Mouse (Mus musculus) left cerebral cortex, adult 11 months (tissue): ENCODE measurements around the gene Tbx15.
"Not testable (repeated sequence)": the region's sequence is repeated elsewhere in the genome, so short reads cannot be mapped to it uniquely, and the experiment has no call there.

Source experiments
- DNase-seq: peaks from one replicate; pipeline ENCODE4 v3.0.0; 2022; ENCODE audit warnings: low spot score

Tbx15 gene

DNA sequence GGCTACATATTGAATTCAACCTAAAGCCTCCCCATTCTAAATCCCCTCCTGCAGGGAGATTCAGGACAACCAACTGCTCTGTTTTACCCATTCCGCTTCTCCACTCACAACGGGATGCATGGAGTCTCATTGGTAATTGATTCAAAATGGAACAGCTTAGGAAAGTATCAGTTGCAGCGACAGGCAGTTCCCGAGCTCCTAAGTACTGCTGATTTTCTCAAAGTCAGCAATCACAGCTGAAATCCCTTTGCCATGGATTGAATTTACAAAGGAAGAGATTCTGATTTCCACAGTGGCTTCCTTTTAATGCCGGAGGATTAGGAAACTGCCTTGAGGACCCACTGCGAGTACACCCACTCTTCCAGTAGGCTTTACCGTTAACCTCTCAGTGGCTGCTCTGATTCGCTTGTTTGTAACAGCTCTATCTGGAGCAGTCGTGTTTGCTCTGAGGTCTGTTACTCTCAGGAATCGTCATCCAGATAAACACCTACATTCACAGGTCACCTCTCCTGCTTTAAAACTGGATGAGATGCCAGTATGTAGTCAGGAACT lies 26.6 kb downstream of the Tbx15 start:
- no peak for DNase-seq

DNA sequence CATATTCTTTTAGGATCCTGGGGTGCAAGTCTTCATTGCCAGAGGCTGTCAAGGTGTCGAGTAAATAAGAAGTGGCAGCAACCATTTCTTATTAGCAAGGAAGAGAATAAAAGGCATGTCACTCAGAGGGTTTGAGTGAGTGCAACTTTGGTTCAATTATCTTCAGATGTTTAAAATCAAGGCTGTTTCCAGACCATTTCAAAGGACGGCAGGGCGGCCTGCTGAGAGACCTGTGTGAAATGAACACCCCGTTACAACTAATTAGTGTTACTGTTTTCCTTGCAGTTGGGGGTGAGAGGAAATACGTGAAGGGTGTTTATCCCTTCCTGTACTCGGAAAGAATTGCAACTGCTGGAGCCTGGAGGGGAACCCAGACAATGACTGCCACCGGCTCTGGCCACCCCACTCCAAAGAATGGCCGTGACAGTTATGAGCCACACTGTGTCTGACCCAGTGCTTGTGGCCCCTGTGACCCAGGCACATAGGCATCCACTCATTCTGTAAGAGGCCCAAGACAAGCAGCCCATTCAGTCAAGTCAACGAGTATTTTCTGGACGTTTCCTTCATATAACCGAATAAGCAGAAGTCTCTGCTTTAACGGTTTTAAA lies 37.9 kb downstream of the Tbx15 start:
- no peak for DNase-seq

DNA sequence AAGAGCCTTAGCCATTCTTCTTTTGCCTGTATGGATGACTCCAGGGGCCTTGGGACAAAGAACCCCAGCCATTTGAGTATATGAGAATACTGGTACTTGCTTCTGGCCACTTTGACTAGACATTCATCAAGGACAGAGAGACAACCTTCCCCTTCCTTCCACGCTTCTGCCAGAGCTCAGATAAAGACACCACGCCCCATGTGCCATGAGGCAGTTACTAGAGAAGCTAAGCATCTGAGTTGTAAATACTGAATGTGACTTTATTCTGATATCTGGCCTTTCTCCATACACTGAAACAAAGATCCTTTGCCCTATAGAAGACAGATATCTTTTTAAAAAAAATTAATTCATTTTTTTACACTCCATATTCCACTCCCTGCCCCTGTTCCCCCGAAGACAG lies 39.5 kb downstream of the Tbx15 start:
- no peak for DNase-seq

DNA sequence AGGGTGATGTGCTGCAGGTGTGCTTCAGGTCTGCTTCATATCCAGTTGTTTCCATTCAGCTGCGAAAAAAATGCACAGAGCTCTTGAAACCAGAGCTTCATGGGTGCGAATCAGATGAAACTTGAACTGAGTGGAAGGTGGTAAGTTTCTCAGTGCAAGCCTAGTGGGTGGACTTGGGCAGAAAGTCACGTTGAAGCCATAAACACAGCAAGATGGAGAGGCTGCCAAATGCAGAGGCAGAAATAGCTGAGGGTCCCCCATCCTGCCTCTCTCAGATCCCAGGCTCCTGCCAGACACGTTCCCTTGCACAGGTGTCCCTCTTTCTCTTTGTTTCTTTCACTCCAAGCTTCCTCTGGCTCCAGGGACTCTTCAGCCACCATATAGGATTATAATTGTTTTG lies 41.3 kb downstream of the Tbx15 start:
- DNase-seq = no peak

DNA sequence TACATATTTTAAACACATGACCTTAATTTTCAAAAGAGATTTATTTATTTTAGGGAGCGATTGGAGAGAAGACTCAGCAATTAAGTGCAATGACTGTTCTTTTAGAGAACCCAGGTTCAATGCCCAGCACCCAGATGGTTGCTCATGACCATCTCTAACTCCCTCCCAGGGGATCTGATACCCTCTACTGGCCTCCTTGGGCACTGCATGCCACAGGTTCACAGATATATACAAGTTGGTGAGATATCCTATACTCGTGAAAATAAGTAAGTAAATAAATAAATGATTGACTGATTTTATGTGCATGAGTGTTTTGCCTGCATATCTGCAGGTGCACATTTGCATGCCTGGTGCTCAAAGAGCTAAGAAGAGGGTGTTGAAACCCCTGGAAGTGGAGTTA lies 48.1 kb downstream of the Tbx15 start:
- DNase-seq = no peak

DNA sequence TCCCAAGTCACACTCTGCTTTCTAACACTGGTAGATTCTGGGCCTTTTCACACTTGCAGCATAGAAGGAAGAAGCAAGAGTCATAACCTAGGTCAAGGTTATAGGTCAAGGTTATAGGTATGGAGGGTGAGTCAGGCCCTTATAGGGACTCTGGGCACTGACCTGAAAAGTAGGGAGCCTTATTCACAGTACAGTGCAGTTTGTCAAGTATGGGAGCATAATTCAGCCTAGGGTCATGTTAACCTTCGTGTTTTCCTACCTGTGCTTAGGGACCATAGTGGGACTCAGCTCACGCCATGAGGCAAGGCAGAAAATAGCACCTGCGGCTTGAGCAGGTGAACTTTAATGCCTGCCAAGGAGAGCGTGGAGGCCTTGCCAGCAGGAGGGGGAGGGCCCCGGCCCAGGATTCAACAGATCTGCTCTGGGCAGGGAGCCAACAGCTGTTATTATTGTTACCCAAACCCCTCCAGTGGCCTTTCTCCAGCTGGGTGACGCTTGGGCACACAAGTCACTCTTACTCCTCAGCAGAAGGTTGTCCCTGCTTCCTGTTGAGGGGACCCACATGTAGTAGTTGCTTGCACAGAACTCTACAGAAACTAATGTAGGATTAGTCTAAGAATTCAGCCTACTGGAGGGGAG lies 50.0 kb downstream of the Tbx15 start:
- DNase-seq = no peak

DNA sequence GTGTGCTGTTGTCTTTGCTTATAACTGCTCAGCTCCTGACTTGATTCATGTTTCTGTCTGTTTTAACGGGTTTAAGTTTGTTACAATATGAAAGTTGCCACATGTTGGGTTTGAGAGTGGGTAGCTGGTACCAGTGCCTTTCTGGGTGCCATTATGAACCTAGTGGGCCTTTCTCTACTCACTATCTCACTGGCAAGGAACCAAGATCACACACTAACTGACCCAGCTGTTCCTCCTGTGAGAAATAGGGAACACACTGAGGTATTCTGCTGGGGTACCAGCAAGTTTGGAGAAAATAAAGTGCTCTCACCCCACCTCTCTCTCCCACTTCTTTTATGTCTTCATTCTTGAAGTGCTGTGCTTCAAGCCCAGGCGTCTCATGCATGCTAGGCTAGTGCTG lies 50.7 kb downstream of the Tbx15 start:
- no peak for DNase-seq

DNA sequence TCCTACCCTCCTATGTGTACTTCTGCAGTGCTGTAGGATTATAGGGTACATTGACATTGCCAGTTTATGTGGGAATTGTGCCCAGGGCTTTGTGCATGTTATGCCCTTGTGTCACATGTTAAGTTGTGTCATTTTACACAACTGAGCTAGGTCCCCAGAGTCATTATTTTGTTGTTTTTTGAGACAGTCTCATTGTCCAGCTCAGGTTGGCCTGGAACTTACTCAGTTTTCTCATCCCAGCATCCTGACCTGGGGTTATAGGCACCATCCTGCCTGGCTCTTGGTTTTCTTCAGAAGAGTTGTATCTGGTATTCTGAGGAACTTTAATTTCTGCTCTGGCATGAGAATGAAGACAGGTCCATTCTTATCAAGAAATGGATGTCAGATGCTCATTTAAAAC lies 51.2 kb downstream of the Tbx15 start:
- no peak for DNase-seq

DNA sequence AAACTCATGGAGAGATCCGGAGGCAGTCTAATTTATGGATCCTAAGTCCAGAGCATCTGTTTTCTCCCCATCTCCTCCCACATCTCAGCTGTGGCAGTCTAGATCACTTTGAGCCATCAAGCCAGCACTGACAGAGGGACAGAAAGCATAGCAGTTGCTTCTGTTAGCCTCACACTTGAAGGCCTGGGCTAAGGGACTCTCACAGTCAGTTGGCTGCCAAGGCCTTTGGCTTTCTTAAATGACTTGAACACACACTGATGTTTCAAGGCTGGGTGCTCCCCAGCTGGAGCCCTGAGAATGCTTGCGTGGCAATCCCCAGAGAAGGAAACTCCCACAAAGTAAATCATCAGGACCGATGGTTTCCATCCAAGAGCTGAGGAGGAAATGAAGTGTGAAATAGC lies 52.4 kb downstream of the Tbx15 start:
- DNase-seq = peak; percentile 32

DNA sequence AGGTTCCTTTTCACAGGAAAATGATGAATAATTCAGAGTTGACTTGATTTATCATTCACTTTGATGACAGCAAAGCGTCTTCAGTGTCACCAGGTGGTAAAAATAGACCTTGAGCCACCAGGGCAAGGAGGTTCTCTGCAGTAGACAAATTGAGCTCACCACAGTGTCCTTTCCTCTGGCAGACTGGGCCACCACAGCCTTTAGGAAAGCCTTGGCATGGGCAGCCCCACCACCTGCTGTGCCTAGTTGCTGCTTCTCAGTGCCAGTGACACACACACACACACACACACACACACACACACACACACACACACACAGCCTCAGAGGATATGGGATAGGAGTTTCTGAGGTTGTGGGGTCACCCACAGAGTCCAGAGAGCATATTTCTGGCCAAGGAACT lies 54.0 kb downstream of the Tbx15 start:
- DNase-seq = not testable (repeated sequence)

DNA sequence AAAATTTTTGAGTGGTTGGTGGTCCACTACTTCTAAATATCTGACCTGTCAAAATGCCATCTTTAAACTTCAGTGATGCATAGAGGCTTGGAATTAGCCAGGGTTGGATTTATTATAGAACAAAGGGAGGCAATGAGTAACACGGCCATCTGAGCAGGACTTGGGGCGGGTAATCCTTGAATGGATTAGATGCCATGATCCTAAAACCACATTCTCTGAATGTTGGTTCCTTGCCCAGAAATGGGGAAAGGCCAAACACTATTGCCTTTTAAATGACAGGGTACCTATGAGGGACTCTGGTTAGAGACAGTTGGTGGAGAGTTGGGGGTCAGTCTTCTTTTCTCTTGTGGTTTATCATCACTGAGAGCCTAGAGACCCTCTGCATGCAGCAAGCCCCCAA lies 55.1 kb downstream of the Tbx15 start:
- no peak for DNase-seq

DNA sequence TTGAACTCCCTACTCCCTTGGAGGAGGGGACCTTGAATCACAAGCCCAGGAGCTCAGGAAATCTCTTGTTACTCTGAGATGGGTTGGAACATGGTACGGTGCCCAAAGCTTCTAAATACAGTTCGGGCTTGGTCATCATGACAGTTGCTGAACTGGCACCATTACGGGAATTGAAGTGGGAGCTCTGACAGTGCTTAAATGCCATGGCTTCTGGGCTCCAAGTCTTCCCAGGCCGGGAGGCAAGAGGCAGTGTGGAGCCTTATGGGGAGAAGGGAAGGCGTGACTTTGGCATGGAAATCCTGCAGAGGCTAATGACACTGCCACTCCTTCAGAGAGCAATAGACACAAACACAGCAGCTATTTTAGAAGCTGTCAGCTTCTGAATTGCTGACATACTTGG lies 56.0 kb downstream of the Tbx15 start:
- DNase-seq = no peak

DNA sequence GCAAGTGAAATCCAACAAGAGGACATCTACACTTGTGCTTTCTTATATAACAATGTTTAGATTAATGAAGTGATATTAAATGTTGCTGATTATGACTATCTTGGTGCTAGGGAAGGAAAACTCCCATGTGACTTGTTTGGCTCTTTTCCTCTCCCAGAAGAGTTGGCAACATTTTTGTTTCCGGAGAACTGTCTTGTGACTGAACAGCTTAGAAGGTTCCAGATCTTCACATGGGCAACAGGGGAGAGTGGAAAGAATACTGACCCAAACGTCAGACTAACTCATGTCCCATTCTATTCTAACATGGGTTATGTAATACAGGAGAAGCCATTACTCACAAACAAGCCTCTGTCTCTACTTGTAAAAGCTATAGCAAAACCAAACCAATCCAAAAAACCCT lies 60.7 kb downstream of the Tbx15 start:
- DNase-seq = no peak

DNA sequence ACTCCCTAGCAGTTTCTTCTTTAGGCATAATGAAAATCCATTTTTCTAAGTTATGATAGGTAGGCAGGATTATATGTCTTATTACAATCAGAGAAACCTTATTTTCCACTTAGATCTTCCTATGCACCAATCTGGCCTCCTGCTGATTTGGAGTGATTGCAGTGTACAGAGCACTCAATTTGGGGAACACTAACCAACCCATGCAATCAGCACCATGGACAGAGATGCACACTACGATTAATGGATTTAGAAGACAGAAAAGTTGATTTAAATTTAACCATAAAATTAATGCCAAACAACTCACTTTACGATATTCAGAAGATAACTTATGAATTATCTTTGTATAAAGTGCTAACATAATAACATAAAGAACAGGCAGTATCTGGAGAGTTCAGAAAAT lies 70.7 kb downstream of the Tbx15 start:
- DNase-seq = no peak

DNA sequence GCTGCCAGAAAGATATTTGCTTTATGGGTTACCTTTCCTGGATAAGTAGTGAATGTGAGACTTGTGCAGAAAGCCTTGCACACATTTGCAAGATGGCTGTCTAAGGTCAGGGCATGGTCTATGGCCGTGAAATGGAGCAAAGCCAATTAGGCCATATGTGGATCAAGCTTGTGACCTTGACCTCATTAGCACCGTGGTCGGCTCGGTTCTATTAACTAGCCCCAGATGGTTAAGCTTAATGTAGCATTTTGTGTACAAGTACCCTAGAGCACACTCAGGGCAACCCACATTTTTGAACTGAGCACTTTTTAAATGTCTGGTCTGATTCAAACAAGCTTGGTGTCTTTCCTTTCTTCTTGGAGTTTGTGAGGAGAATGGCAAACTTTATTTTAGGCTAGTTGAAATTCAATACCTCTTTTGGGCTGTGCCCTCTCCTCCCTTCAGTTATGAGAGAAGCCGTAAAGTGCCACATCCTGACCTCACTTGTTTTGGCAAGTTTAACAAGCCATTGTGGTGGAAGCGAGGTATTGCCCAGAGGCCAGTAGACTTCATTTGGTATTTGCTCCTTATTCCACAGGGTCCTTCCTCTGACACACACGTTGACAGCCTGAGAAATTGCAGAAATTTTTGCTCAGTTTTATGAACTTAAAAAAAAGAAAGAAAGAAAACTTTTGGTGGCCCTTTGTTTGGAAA lies 71.9 kb downstream of the Tbx15 start:
- no peak for DNase-seq

DNA sequence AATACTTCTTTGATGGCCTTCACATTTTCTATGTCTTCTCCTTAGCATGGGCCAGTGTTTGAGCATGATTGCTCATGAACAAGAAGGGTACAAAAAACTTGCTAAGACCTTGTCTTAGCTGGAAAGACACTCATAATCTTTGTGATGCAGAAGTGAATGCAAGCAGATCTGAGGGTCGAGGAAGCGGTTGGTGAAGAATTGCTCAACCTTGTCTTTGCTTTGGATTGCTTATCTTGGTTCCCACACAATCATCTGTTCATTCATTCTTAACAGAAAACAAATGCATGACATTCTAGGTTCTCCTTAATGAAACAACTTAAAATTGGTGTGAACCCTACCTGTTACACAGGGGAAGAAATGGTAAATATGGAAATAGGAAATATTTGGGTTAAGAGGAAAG lies 82.2 kb downstream of the Tbx15 start:
- DNase-seq = no peak

DNA sequence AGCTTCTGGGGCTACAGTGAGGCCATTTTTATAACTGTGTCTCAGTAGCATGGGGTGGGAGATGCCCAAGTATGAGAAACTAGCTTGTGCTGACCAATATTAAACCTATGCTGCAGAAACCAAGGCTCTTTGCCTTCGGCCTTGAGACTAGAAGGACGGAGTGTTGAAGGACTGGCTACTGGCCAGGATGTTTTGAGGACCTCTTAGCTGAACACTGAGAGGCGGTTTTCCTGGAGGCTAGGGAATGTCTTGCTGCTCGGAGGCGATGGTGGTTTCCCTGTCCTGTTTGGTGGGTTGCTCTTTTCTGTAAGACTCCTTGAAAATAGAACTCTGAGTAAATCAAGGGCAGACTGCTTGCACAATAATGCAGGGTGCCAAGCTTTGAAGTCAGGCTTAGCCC lies 89.1 kb downstream of the Tbx15 start:
- no peak for DNase-seq

DNA sequence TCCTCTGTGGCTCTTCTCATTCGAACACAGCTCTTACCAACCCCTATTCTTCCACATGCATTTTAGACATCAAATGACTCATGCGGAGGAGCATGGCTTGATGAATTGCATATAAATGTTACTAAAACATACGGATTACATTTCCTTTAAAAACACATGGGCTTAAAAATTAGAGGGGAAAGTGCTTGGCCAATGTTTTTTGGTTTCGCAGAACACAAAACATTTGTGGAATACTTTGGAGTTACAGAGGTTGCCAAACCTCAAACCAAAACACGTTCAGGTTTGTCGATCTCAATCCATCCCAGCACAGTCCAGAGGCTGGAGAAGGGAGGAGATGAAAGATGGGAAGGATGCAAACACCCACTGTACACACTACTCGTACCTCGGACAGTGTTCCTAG lies 90.9 kb downstream of the Tbx15 start:
- no peak for DNase-seq

DNA sequence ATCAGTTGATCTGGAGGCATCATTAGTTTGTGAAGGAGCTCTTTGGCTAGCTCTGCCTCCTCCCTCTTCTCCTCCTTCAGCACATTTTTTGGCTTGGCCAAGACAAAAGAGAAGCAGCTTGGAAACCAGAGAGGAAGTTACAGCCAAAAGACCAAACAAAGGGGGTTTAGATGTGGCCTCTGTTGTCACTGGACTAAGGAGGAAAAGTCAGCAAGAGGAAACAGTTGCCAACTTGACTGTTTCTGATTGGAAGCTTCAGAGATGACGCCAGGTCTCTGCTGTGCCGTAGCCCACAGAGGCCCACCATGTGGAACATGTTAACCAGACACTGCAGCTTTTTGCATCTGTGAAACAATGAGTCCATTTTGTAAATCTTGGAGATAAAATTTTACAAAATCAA lies 96.7 kb downstream of the Tbx15 start:
- no peak for DNase-seq

DNA sequence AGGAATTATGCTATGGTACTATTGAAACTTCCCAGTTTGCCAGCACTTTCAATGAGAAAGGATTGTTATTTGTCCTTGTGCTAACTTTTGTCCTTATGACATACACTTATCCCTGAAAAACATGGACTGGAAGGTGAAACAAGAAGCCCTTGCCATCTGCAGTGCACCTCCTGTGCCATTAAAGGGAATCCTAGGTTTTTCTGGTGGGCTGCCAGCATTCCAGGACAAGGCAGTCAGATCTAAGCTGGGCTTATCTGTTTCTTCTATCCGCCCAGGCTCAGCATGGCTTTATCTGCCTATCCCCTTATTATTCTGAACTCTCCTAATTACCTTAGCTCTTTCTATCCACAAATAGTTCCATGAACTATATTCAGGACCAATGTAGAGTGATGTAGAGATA lies 98.6 kb downstream of the Tbx15 start:
- no peak for DNase-seq

DNA sequence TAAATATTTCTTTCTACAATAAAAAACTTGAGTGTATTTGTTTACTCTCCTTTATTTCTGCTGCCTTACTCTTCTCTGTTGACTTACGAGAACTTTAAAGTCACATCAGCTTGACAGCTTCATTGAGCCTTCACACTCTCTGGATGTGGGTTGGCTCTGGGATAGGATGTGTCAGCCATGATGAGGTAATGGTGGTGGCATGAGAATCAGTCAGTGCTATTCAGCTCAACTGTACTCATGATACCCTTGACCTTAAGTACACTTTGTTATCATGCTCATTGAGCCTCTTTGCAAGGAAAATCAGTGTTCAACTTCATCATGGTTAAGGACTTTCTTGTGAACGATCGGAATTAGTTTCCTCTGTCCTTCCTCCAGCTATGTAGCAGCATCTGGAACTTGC lies 99.8 kb downstream of the Tbx15 start:
- DNase-seq = no peak

DNA sequence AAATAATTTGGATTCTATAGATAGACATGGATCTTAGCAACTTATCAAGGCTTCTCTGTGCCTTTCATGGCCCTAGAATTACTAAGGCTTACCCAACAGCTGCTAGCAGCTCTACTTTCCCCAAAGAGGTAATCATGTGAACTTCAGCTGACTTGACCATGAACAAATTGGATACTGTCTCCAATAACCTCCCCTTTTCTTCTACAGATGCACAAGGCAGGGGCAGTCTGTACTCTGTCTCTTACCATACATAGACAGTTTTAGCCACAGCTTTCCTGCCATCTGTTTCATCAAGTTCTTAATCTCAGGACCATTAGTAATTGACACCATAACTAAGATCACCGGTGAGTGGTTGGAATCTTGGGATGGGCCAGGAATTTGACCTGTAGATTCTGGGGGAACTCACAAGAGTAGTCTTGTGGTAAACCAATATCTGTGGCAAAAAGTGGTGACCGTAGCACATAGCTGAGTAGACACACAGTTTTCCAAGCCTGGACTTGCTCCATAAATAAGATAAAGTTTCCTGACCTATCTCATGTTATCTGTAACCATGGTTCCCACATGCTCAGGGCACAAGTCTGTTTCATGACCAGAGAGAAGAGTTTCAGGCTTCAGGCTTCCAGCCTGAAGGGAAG lies 139.6 kb downstream of the Tbx15 start:
- DNase-seq = no peak

DNA sequence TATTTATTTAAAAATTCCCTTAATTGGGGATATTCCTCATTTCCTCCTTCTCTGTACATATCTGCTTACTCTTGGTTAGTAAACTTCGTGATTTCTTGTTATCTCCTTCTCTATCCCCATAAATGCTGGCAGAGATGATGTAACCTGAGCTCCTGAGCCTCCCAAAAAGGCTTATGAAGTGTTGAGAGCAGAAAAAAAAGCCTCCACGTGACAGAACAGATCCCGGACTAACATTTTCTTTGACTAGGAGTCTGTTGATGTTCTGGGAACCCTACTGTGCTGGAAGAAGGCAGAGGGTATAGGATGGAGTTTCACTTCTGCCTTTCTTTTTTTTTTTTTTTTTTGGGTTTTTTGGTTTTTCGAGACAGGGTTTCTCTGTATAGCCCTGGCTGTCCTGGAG lies 146.9 kb downstream of the Tbx15 start:
- no peak for DNase-seq
